Mouse (Mus musculus) liver, embryonic 14 days (tissue): ENCODE measurements around the gene Tas2r134. TPM values are rescaled to one million over a fixed set of nuclear protein-coding genes. Genes with fewer than 3 reads are reported as not detected.

ENCODE experiments used
- polyA plus RNA-seq: library from polyadenylated mRNA; depleted of rRNA; stranded (reverse); fragments of >200 nt; gene quantifications from 2 replicates; pipeline ENCODE4 v1.2.3, GENCODE M21; 2012; rRNA removed

The Tas2r134 gene
- not detected in 2 replicates for polyA plus RNA-seq

GRCm38 (mm10) chr2:51627211-51627610 is at the start of gene Tas2r134:
Gene Tas2r134, plus strand, starts transcription at chr2:51627511.

